Mouse (Mus musculus) intestine, embryonic 16.5 days (tissue): ENCODE results near the gene Cmtm3. TPM values are rescaled to one million over a fixed set of nuclear protein-coding genes. Genes with fewer than 3 reads are reported as not detected.

Source experiments
- ATAC-seq: fragments of 200-750 bp; cut with Nextera tagmentation; 2 replicates; pipeline ENCODE4 v1.8.0; 2017; ENCODE audit warnings: moderate TSS enrichment, moderate library complexity
- H3K27ac ChIP-seq: fragments of 300-500 bp; sonication (generic); 2 replicates; pipeline ENCODE4 v1.5.1; 2014; ENCODE audit warnings: mild to moderate bottlenecking, low read length
- H3K27me3 ChIP-seq: fragments of 300-500 bp; sonication (generic); replicated peaks from 2 replicates; pipeline ENCODE4 v1.6.1; 2014; ENCODE audit warnings: low read length, control low read depth, mixed read lengths; ENCODE audit not compliant: control insufficient read depth, insufficient read depth
- H3K36me3 ChIP-seq: fragments of 300-500 bp; sonication (generic); 2 replicates; pipeline ENCODE4 v1.6.1; 2014; ENCODE audit warnings: low read length, control low read depth; ENCODE audit not compliant: control insufficient read depth, insufficient read depth
- H3K4me1 ChIP-seq: fragments of 300-500 bp; sonication (generic); 2 replicates; pipeline ENCODE4 v1.6.1; 2014; ENCODE audit warnings: low read length, control low read depth, mixed read lengths; ENCODE audit not compliant: control insufficient read depth, insufficient read depth
- H3K4me2 ChIP-seq: fragments of 300-500 bp; sonication (generic); 2 replicates; pipeline ENCODE4 v1.6.1; 2014; ENCODE audit warnings: low read depth, low read length, control low read depth
- H3K4me3 ChIP-seq: fragments of 300-500 bp; sonication (generic); 2 replicates; pipeline ENCODE4 v1.5.1; 2014; ENCODE audit warnings: mild to moderate bottlenecking, low read length
- H3K9ac ChIP-seq: fragments of 300-500 bp; sonication (generic); 2 replicates; pipeline ENCODE4 v1.6.1; 2014; ENCODE audit warnings: low read depth, low read length
- H3K9me3 ChIP-seq: fragments of 300-500 bp; sonication (generic); 2 replicates; pipeline ENCODE4 v1.6.1; 2016; ENCODE audit warnings: low read length, control low read depth; ENCODE audit not compliant: control insufficient read depth
- WGBS: fragments of 180-500 bp; shearing (Covaris S2); extraction: QIAGEN DNeasy Blood & Tissue Kit; methylation state at CpG from one replicate; pipeline ENCODE4 v1.1.7; 2014; 5-methylcytosine and 5-hydroxymethylcytosine counted together
- polyA plus RNA-seq: library from polyadenylated mRNA; unstranded; fragments of >200 nt; fragmentation: Nextera tagmentation; extraction: Ambion mirVana; gene quantifications from 2 replicates; pipeline ENCODE4 v1.2.1, GENCODE M21; 2015

Cmtm3 gene
- polyA plus RNA-seq, 1 experiment from 2014 or later, result 105 TPM

DNA sequence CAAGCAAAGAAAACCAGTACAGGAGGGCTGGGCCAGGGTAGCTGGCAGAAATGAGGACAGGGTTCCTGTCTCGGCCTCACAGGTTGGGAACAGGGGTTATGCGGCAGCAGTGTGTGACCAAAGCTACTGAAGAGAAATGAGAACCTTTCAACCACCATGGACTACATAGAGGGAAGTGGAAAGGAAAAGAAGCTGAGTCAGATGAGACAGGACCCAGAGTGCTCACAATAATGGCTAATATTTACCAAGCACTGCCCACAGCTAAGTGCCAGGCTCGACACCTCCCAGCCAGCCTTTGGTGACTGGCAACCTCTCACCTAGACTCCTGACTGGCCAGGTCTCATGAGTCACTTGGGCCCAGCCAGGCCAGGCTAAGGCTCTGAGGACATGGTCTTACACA lies 44.8 kb downstream of the Cmtm3 start:
- 74% methylated on average over 3 of the region's 3 CpGs for WGBS
- Histone ChIP-seq H3K27me3 (no peaks in the 10 kb centered on the region), H3K36me3 (no peaks in the 10 kb centered on the region), H3K27ac (peak overlapping the region; percentile 69), H3K4me2 (no peak overlapping the region), H3K4me3 (no peak overlapping the region), H3K4me1 (peaks cover 76% of the 10 kb centered on the region), H3K9me3 (no peaks in the 10 kb centered on the region), H3K9ac (no peak overlapping the region)
- peak; percentile 30 for ATAC-seq

DNA sequence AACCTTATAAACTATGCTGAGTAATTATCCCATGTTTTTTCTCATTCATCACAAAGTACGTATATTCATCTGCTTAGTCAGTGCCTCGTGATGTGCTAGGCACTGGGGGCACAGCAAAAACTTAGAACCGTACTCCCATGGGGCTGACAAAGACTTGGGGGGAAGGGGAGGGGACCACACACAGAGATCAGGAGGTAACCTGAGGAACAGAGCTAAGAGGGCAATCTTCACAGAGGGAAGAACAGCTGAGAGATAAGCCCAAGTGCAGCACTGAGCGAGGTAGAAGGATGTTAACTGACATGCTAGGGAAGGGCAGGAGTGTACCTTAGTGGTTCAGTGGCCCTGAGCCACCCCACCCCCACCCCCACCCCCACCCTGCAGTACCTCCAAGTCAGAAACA lies 47.5 kb downstream of the Cmtm3 start:
- no peak overlapping the region for H3K27ac ChIP-seq
- H3K9me3 ChIP-seq, result no peaks in the 10 kb centered on the region
- no peak overlapping the region for H3K9ac ChIP-seq
- H3K36me3 ChIP-seq, result no peaks in the 10 kb centered on the region
- H3K27me3 ChIP-seq, result no peaks in the 10 kb centered on the region
- no peak overlapping the region for H3K4me3 ChIP-seq
- no peak for ATAC-seq
- no peak overlapping the region for H3K4me2 ChIP-seq
- 31% methylated on average over 4 of the region's 4 CpGs for WGBS
- peaks cover 62% of the 10 kb centered on the region for H3K4me1 ChIP-seq

DNA sequence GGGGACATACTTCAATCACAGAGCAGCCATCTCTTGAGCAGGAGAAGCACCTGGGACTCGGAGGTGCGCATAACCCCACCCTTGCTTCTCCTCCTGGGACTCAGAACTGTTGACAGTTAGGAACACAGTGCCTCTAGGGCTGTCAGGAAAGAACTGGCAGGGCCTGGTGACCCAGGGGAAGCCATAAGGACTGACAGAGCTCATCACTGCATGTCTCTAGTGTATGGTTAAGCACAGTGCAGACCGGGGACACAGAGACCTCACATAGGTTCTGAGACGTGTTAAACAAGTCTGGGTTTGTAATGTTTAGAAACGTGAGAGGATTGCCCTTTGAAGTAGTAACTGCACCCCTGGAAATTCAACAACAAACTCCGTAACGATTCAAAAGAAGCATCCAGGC lies 48.3 kb downstream of the Cmtm3 start:
- Histone ChIP-seq H3K9ac (no peak overlapping the region), H3K4me3 (no peak overlapping the region), H3K4me2 (no peak overlapping the region), H3K36me3 (no peaks in the 10 kb centered on the region), H3K27me3 (no peaks in the 10 kb centered on the region), H3K27ac (peak overlapping the region; percentile 57), H3K4me1 (peaks cover 61% of the 10 kb centered on the region), H3K9me3 (no peaks in the 10 kb centered on the region)
- WGBS, result 47% methylated on average over 7 of the region's 7 CpGs
- ATAC-seq, result no peak

DNA sequence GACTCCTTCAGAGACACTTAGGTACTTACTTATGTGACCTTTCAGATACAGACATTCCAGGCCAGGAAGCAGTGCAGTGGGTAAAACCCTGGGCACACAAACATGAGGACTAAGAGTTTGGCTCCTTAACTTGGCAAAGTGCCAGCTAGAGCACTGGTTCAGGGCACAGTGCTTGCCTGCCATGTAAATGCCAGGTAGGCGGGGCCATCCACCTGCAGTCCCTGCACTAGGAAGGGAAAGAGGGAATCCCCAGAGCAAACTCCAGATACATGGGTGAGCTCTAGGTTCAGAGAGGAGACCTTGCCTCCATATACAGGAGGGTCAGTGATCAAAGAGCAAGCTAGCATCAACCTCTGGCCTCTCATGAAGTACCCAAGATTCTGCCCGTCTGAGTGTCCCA lies 48.8 kb downstream of the Cmtm3 start:
- Histone ChIP-seq H3K4me1 (peaks cover 57% of the 10 kb centered on the region), H3K9me3 (no peaks in the 10 kb centered on the region), H3K9ac (no peak overlapping the region), H3K4me3 (no peak overlapping the region), H3K27me3 (no peaks in the 10 kb centered on the region), H3K36me3 (no peaks in the 10 kb centered on the region), H3K4me2 (no peak overlapping the region), H3K27ac (peak overlapping the region; percentile 57)
- WGBS, result 70% methylated on average over 2 of the region's 2 CpGs
- ATAC-seq, result peak; percentile 54

DNA sequence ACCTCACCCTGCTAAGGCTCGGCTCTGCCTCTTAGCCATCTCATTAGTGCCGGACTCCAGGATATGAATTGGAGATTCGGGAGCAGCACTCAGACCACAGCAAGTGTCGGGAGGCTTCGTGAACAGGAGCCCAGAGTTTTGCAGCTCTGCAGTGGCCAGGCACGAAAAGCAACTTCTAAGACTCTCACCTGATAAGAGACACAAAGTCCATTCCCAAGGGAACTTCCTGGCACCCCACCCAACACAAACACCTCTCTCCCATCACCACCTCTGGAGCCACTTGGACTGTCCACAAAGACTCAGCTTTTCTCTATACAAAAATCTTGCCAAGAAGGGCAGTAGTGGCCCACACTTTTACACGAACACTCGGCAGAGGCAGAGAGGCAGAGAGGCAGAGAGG lies 51.0 kb downstream of the Cmtm3 start:
- H3K36me3 ChIP-seq, result no peaks in the 10 kb centered on the region
- H3K27me3 ChIP-seq, result no peaks in the 10 kb centered on the region
- H3K9me3 ChIP-seq, result no peaks in the 10 kb centered on the region
- peak overlapping the region; percentile 28 for H3K4me2 ChIP-seq
- H3K27ac ChIP-seq, result peak overlapping the region; percentile 86
- H3K4me1 ChIP-seq, result peaks cover 52% of the 10 kb centered on the region
- 0 out of 2 replicates have a peak overlapping the region, but pooled peaks have one; percentile 2 for H3K4me3 ChIP-seq
- peak overlapping the region; percentile 41 for H3K9ac ChIP-seq
- WGBS, result 55% methylated on average over 8 of the region's 8 CpGs
- ATAC-seq, result peak; percentile 70

DNA sequence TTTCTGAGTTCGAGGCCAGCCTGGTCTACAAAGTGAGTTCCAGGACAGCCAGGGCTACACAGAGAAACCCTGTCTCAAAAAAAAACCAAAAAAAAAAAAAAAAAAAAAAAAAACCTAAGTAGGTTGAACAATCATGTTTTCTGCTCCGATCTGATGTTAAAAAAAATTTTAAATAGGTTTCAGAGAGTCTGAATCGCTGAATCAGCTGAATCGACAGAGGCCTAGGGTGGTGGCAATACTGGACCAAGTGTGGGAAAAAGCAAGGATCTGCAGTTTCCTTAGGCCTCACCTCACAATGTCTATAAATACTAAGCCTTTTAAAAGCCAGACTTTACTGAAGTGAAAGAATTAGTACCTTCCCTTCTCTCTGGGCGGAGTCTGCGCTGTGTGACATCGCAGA lies 53.9 kb downstream of the Cmtm3 start:
- Histone ChIP-seq H3K4me3 (peak overlapping the region; percentile 85), H3K4me1 (peaks cover 28% of the 10 kb centered on the region), H3K9ac (0 out of 2 replicates have a peak overlapping the region, but pooled peaks have one; percentile 95), H3K4me2 (peak overlapping the region; percentile 87), H3K36me3 (no peaks in the 10 kb centered on the region), H3K27ac (peak overlapping the region; percentile 91), H3K9me3 (peaks cover 4% of the 10 kb centered on the region; the same call in 1 of the 2 replicates), H3K27me3 (no peaks in the 10 kb centered on the region)
- WGBS, result 79% methylated on average over 6 of the region's 7 CpGs
- no peak for ATAC-seq

DNA sequence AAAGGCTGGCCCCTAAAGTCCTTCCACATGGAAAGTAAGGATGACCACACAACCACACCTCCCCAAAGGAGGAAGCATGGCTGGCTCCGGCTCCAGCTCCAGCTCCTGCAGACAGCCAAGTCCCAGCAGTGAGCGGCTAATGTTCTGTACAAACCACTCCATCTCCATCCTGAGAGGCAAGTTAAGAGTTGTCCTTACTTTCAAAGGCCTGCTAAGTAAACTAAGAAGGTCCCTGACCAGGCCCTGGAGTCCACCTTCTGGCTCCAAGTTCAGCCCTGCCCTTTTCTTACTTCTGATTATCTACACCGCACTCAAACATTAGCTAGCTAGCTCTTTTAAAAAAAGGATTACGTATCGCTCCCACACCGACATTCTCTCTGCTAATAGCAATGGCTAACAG lies 54.6 kb downstream of the Cmtm3 start:
- H3K9ac ChIP-seq, result peak overlapping the region; percentile 95
- no peaks in the 10 kb centered on the region for H3K36me3 ChIP-seq
- WGBS, result 49% methylated on average over 6 of the region's 6 CpGs
- no peaks in the 10 kb centered on the region for H3K27me3 ChIP-seq
- H3K9me3 ChIP-seq, result peaks cover 5% of the 10 kb centered on the region; the same call in 1 of the 2 replicates
- ATAC-seq, result no peak
- peak overlapping the region; percentile 91 for H3K27ac ChIP-seq
- H3K4me2 ChIP-seq, result peak overlapping the region; percentile 87
- H3K4me1 ChIP-seq, result peaks cover 26% of the 10 kb centered on the region
- H3K4me3 ChIP-seq, result peak overlapping the region; percentile 85

DNA sequence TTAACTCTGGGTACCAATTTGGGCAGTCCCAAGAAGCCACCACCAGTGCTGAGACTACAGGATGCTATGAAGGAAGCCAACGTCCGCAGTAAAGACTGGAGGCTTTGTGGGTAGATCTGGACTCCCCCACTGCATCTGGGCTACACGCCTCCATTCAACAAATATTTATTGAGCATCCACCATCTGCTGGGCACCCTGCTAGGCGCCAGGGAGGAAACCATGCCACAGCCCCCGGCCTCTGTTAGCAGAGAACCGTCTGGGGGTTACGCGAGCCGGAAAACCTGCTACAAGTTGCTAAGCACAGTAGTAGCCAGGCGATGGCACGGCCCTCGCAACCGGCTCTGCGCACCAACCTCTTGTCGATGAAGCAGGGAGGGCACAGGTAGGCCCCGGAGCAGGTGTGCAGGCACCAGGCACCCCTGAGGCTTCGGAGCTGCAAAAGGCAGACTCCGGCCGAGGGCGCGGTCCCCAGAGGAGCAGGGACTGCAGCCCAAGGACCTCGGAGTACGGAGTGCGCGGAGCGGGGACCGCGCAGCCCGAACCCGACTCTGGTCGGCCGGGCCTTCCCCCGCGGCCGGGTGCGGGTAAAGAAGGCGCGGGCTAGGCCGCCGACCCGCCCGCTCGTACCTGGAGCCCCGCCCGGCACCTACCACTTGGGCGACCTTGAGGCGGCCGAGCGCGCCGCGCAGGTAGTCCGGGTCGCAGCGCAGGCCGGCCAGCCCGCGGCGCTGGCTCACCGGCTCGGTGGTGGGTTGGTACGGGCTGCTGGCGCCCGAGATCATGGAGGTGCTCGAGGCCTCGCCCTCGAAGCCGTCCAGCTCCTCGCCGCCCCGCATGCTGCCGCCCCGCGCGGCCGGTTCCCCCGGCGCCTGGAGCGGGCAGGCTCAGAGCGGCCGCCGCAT lies 55.8 kb downstream of the Cmtm3 start:
- under 1% methylated on average over 75 of the region's 82 CpGs for WGBS
- Histone ChIP-seq H3K27me3 (no peaks in the 10 kb centered on the region), H3K36me3 (no peaks in the 10 kb centered on the region), H3K9me3 (peaks cover 5% of the 10 kb centered on the region; the same call in 1 of the 2 replicates), H3K4me1 (peaks cover 22% of the 10 kb centered on the region), H3K9ac (peak overlapping the region; percentile 95), H3K4me2 (peak overlapping the region; percentile 87), H3K27ac (peak overlapping the region; percentile 91), H3K4me3 (peak overlapping the region; percentile 85)
- ATAC-seq, result peak; percentile 72

DNA sequence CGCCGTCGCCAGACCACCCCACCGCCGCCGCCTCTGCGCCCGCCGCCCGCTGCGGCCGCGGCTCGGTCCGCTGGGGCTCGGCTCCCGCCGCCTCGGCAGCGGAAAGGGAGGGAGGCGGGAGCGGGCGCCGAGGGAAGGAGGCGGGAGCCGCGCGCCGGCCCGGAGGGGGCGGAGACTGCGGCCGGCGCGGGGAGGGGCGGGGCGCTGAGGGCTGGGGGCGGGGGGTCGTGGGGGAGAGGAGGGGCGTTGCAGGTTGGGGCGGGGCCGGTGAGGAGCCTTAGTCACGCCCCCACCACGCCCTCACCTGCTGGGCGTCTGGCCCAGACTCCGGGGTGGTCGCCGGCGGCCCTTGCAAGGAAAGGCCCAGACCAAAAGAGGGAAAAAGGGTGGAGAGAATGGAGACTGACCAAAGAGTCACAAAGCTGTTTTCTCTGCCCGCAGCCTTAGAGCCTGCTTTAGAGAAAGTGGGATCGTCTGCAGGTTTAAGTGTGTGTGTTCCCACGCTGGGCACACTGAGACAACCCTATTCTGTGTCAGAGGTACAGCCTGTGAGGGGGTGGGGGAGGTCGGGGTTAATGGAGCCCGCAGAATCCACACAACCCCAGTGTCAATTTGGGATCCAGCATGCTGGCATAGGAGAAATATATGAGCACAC lies 56.6 kb downstream of the Cmtm3 start, which contains the start of gene Cmtm4:
Cmtm4 (minus strand) TSS at position 105 of the 655 bp plus-strand sequence.
- H3K4me1 ChIP-seq, result peaks cover 22% of the 10 kb centered on the region
- peak; percentile 83 for ATAC-seq
- peaks cover 5% of the 10 kb centered on the region; the same call in 1 of the 2 replicates for H3K9me3 ChIP-seq
- H3K36me3 ChIP-seq, result no peaks in the 10 kb centered on the region
- peak within 1 kb of the TSS; percentile 91 for H3K27ac ChIP-seq
- peak within 1 kb of the TSS; percentile 87 for H3K4me2 ChIP-seq
- peak within 1 kb of the TSS; percentile 85 for H3K4me3 ChIP-seq
- H3K27me3 ChIP-seq, result no peaks in the 10 kb centered on the region
- WGBS, result 3% methylated on average over 18 of the region's 54 CpGs
- peak within 1 kb of the TSS; percentile 95 for H3K9ac ChIP-seq
